Mouse (Mus musculus) liver, embryonic 18 days (tissue): ENCODE results near the gene Gimap5. TPM values are rescaled to one million over a fixed set of nuclear protein-coding genes. Genes with fewer than 3 reads are reported as not detected.

Experiments
- polyA plus RNA-seq: library from polyadenylated mRNA; depleted of rRNA; stranded (reverse); fragments of >200 nt; gene quantifications from 2 replicates; pipeline ENCODE4 v1.2.3, GENCODE M21; 2012; rRNA removed

Gene Gimap5
- 3.1 TPM in 2 replicates for polyA plus RNA-seq

DNA sequence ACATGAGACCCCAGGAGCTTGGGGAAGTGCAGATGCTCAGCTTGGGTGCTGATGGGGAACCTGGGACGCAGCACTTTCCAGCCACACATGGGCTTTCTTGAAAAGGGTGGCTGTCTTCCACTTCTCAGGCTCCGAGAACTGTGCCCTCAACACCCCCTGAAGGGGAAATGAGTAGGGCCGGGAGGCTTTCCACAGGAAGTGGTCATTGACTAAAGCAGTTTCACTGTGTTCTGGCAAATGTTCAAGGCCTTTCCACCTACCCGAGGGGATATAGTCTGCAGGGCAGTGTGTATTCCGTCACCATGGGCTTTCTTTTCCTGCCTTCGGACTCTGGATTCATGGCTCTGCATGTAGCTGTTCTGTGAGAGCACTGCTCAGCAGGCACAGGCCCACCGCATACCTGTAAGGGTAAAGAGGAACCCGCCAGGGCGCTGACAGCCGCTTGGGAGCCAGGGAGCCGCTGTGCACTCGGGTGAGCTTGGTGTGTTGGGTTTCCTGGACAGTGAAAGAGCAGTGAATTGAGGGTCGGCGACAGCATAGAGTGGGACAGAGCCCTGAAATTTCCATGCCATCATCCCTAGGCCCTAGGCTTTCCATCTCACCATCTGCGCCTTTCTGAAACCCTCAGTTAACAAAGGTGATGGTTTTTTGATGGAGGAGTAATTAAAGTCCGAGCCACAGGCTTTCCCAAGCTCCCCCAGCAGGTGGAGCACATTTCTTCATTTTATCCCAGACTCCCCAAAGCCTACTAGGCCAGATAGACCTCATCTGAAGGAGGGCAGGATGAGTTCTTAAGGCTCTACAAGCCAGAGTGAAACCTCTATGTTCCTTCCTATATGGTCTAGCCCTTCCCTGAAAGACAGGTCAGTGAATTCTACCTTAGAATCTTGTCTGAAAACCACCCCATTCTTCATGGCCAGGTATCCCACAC, at the start of gene Gimap5:
Gimap5 (plus strand) TSS at position 239 of the 931 bp plus-strand sequence.

DNA sequence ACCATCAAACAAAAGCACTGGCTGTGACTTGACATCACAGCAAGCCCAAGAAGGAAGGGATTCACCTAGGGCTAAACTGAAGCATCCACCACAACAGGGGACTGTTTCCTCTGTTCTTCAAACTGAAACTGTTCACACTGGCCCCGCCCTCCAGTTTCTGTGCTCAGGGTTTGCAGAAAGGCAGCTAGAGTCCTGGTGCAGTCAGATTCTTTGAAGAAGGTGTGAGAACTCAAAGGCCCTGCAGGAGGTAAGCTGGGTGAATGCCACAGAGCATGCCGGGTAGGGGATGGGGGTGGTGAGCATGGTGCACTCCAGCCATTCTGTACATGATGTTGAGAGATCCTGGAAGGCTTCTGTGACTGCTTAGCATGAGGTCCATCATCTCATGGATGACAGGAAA, 27.5 kb upstream of the Gimap5 start, which contains the start of the genes Gm28053 and Gimap7:
Gm28053 (plus strand) TSS at position 153 of the 400 bp plus-strand sequence.
Gimap7 (plus strand) TSS at position 167 of the 400 bp plus-strand sequence.

DNA sequence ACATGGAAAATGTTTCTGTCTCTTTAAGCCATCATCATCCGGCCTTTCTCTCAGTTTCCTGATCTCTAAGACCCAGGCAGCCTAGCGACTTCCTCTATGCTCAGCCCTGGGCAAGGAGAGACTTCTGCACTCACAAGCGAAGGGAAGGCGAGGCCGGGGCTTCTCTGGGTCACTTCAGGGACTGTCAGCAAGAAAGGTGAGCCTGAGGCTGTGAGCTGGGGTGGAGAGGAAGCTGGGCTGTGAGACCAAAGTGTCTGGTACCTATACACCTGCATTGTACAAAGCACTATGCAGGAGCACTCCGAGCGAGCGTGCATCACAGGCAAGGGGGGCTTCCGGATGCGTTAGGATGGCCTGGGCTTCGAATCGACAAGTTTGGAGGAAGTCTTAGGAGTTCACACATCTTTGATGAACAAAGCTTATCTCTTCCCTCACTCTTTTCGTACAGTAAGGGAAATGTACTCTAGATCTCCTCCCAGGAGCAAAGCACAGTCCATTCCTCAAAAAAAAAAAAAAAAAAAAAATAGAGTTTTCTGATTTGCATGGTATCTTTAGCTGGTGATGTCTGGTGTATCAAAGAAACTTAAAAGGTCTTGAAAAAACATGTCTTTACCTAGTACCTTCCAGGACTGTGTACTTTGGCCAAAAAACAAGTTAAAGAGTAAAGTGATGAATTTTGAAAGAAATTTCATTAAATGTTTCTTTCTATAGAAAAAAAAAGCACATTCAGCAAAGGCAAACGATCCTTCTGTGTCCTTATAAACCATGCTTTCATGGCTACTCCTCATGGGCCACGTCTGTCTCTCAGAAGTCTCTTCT, 6.8 kb upstream of the Gimap5 start, which contains the start of gene Gimap1:
Gimap1 (plus strand) TSS at position 94 of the 819 bp plus-strand sequence.

DNA sequence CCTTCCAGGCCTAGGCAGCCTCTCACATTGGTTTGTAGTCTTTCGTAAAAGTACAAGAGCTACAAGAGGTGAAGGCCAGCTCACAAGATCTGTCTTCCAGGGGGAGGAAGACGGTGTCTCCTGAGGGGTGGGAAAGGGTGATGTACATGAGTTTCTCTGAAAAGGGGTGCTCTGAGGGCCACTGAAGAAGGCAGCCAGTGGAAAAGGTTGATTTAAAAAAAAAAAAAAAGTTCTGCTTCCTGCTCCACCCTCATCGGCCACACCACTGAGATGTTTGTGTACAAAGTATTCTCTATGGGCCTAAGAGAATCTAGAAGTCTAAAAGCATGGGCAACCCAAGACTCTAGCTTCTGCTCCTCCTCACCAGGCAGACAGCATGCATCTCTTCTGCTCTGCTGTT, 24.7 kb downstream of the Gimap5 start, which contains the start of gene Gimap3:
Gimap3 (minus strand) TSS at position 156 of the 400 bp plus-strand sequence.

Other genes starting within 250 kb of the Gimap5 start
- gene Atp6v0e2, start 208.6 kb upstream of the Gimap5 start, polyA plus RNA-seq = 0.55 and 0.67 TPM in 2 replicates
- gene Lrrc61, start 191.4 kb upstream of the Gimap5 start, polyA plus RNA-seq = 3.1 and 4.0 TPM in 2 replicates
- gene Rarres2, start 173.4 kb upstream of the Gimap5 start, polyA plus RNA-seq = 77.7 and 123 TPM in 2 replicates
- gene Gm45021, start 156.6 kb upstream of the Gimap5 start, polyA plus RNA-seq = 0.37 TPM in 1 of 2 replicates, not detected in the other
- 18.1 and 19.4 TPM in 2 replicates for gene Repin1, start 152.3 kb upstream of the Gimap5 start, polyA plus RNA-seq
- not detected in 2 replicates for gene Gm44965, start 152.3 kb upstream of the Gimap5 start, polyA plus RNA-seq
- gene Zfp775, start 144.1 kb upstream of the Gimap5 start, polyA plus RNA-seq = 1.7 and 2.2 TPM in 2 replicates
- 0.20 and 0.21 TPM in 2 replicates for gene AI854703, start 119.4 kb upstream of the Gimap5 start, polyA plus RNA-seq
- gene Gimap8, start 99.0 kb upstream of the Gimap5 start, polyA plus RNA-seq = 2.7 and 3.0 TPM in 2 replicates
- gene Gimap9, start 70.1 kb upstream of the Gimap5 start, polyA plus RNA-seq = 6.6 and 7.7 TPM in 2 replicates
- gene Gimap4, start 61.6 kb upstream of the Gimap5 start, polyA plus RNA-seq = 11.2 and 11.3 TPM in 2 replicates
- 8.6 and 9.2 TPM in 2 replicates for gene Gimap6, start 38.0 kb upstream of the Gimap5 start, polyA plus RNA-seq
- gene Gm28053, start 27.6 kb upstream of the Gimap5 start, polyA plus RNA-seq = 0.65 and 0.77 TPM in 2 replicates
- 0.06 and 0.25 TPM in 2 replicates for gene Gimap7, start 27.6 kb upstream of the Gimap5 start, polyA plus RNA-seq
- gene Gimap1, start 7.1 kb upstream of the Gimap5 start, polyA plus RNA-seq = 2.8 and 3.0 TPM in 2 replicates
- 0.42 and 0.68 TPM in 2 replicates for gene Gimap3, start 24.7 kb downstream of the Gimap5 start, polyA plus RNA-seq
- 58.6 and 68.3 TPM in 2 replicates for gene Tmem176a, start 94.7 kb downstream of the Gimap5 start, polyA plus RNA-seq
- 220 and 232 TPM in 2 replicates for gene Tmem176b, start 95.3 kb downstream of the Gimap5 start, polyA plus RNA-seq
- 0.08 and 0.23 TPM in 2 replicates for gene Aoc1, start 126.7 kb downstream of the Gimap5 start, polyA plus RNA-seq
- not detected in 2 replicates for gene 1600015I10Rik, start 183.7 kb downstream of the Gimap5 start, polyA plus RNA-seq
- not detected in 2 replicates for gene Doxl2, start 228.8 kb downstream of the Gimap5 start, polyA plus RNA-seq
- gene Svs1, start 240.7 kb downstream of the Gimap5 start, polyA plus RNA-seq = not detected in 2 replicates